Mouse (Mus musculus) liver, embryonic 14.5 days (tissue): ENCODE data around the gene Dmap1.

ENCODE experiments used
- CTCF ChIP-seq: IDR thresholded peaks from 2 replicates; pipeline ENCODE4 v1.5.1; 2016; ENCODE audit warnings: antibody characterized with exemption, low read depth, control low read depth
- EP300 ChIP-seq: IDR thresholded peaks from 2 replicates; pipeline ENCODE4 v1.6.1; 2016; ENCODE audit warnings: antibody characterized with exemption, low read depth

- no peak for TF ChIP-seq CTCF
- no peak for TF ChIP-seq EP300
These were observed 45.0 kb downstream of the Dmap1 start for GRCm38 (mm10) chr4:117636891-117637613.
